Mouse (Mus musculus): ENCODE results near the gene 1700021F05Rik.

1700021F05Rik gene

GRCm38 (mm10) chr10:43483426-43483995, 57.3 kb downstream of the 1700021F05Rik start:
- DNase-seq (ENCODE audit: low read depth, low spot score), result no peak

DNA sequence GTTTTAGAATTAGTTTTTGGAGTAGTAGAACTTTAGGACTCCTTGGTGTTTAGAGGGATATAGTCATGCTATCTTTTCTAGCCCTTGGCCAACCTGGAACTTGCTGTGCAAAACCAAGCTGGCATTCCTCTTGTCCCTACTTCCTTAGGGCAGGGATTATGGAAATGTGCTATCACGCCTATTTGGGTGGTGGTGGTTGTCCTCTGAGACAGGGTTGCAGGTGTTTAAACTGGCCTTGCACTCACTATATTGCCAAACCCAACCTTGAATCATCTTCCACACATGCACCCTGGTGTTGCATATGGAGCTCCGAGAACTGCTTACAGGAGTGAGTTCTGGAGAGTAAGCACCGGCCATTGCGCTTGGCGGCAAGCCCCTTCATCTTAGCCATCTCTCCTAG, 58.8 kb downstream of the 1700021F05Rik start:
- DNase-seq (ENCODE audit: low read depth, low spot score), result no peak

DNA sequence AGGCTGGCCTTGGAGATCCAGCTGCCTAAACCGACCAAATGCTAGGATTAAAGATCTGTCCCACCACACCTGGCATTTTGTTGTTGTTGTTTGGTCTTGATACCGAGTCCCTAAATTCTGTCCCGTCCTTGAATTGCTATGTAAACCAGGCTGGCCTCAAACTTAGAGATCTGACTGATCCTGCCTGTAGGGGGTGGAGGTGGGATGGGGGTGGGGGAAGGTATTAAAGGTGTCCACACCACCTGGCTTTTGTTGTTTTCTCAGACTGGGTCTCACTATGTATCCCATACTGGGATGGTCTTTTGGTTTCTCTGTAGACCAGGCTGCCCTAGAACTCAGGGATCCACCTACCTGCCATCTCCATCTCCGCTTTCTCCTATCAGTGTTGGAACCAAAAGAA, 59.6 kb downstream of the 1700021F05Rik start:
- DNase-seq (ENCODE audit: low read depth, low spot score), result no peak

- no peak for DNase-seq (ENCODE audit: low read depth, low spot score)
Observed at GRCm38 (mm10) chr10:43480227-43480849, 60.5 kb downstream of the 1700021F05Rik start.

DNA sequence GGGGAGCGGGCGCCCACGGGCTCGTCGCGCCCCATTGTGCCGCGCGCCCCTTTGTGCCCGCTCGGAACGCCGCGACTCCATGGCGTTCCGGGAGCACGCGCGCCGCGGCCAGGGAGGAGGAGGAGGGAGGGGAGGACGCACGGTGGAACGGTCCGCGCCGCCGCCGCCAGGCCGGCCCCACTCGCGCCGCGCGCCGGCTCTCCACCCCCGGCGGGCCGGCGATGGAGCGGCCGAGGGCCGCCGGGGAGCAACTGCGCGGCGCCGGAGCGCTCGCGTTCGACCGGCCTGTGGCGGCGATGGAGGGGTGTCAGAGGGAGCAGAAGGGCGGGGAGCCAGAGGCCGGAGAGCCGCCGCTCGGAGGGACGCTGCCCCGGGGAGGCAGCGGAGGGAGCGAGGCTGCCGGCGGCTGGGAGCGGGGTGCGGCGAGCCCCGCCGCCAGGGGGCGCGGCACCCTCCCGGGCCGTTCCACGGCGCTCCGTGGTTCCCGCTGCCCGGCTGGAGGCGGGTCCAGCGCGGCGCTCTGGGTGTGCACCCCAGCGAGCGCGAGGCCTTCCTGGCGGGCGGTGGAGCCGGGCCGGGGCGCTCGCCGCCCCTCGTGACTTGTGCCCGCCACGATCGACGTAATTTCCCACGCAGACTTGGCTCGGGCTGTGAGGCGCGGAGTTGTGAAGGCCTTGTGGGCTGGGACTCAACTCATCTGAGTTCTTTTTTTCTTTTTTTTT, 61.2 kb downstream of the 1700021F05Rik start:
- DNase-seq (ENCODE audit: low read depth, low spot score), result peak; percentile 84

DNA sequence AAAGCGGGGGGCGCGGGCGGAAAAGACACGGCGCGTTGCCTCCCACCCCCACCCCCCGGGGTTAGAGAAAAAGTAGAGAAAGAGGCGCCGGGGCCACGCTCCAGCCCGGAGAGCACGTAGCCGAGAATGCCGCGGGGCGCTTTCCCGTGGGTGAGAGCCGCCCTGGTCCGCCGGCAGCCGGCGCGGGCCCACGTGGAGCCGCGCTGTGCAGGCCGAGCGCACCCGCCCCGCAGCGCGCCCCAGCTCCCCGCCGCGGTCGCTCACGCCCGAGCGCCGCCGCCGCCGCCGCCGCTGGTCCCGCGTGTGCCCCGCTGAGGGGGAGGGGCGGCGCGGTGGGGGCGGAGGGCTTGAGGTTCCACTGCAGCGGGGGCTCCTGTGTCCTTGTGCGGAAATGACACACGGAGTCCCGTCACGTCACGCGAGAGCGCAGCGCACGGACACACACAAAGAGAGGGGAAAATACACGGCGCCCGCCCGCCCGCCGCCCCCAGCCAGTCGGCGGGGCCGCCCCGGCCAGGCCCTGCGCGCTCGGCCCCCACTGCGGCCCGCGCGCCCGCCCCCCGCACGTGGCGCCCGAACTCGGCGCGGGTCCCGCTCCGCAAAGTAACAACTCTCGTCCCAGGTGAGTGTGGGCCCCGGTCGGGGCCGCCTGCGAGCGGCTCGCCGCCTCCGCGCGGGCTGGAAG, 61.9 kb downstream of the 1700021F05Rik start, which contains the start of gene Bend3:
Bend3 (plus strand) TSS at position 81 of the 685 bp plus-strand sequence.
- DNase-seq (ENCODE audit: low read depth, low spot score), result peak; percentile 55

GRCm38 (mm10) chr10:43477865-43478681, 62.7 kb downstream of the 1700021F05Rik start:
- DNase-seq (ENCODE audit: low read depth, low spot score), result peak; percentile 72

DNA sequence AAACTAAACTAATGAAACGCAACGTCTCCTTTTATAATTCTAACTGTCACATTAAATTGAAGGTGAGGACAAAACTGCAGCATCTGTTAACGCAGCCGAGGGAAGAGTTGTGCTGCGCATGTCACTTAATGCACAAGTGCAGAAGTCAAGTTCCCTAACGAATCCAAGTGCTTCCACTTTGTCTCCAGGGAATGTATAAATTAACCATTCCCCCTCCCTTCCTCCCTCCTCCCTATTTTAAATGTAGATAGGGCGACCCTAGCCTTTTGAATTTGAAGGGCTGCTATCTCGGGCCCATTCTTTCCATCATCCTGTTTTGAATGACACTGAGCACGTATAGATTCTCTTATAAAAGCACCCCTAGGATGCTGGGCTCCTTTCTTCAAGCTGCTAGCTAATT, 63.3 kb downstream of the 1700021F05Rik start:
- DNase-seq (ENCODE audit: low read depth, low spot score), result no peak

GRCm38 (mm10) chr10:43475376-43475775, 65.4 kb downstream of the 1700021F05Rik start:
- DNase-seq (ENCODE audit: low read depth, low spot score), result no peak

All from forelimb bud, embryonic 11.5 days (tissue).